Mouse (Mus musculus) hindbrain, postnatal 0 days (tissue): ENCODE results near the gene Ift20. TPM values are rescaled to one million over a fixed set of nuclear protein-coding genes. Genes with fewer than 3 reads are reported as not detected.

Experiments
- ATAC-seq: fragments of 200-750 bp; cut with Nextera tagmentation; 2 replicates; pipeline ENCODE4 v1.8.0; 2017; ENCODE audit warnings: mild to moderate bottlenecking, moderate TSS enrichment, moderate library complexity
- DNase-seq: peaks from one replicate; pipeline ENCODE4 v3.0.0-alpha.2; 2015; ENCODE audit warnings: low spot score
- H3K27ac ChIP-seq: fragments of 300-500 bp; sonication (generic); 2 replicates; pipeline ENCODE4 v1.5.1; 2014; ENCODE audit warnings: mild to moderate bottlenecking
- H3K27me3 ChIP-seq: fragments of 300-500 bp; sonication (generic); 2 replicates; pipeline ENCODE4 v1.6.1; 2014; ENCODE audit warnings: low read length, mixed read lengths; ENCODE audit not compliant: insufficient read depth
- H3K36me3 ChIP-seq: fragments of 300-500 bp; sonication (generic); 2 replicates; pipeline ENCODE4 v1.6.1; 2014; ENCODE audit warnings: low read length, mixed read lengths; ENCODE audit not compliant: insufficient read depth
- H3K4me1 ChIP-seq: fragments of 300-500 bp; sonication (generic); 2 replicates; pipeline ENCODE4 v1.6.1; 2014; ENCODE audit warnings: antibody characterized with exemption, low read length, mixed read lengths; ENCODE audit not compliant: insufficient read depth
- H3K4me2 ChIP-seq: fragments of 300-500 bp; sonication (generic); 2 replicates; pipeline ENCODE4 v1.6.1; 2014; ENCODE audit warnings: low read depth, mild to moderate bottlenecking, low read length, moderate library complexity, mixed read lengths
- H3K4me3 ChIP-seq: fragments of 300-500 bp; sonication (generic); 2 replicates; pipeline ENCODE4 v1.5.1; 2014; ENCODE audit warnings: low read length
- H3K9ac ChIP-seq: fragments of 300-500 bp; sonication (generic); replicated peaks from 2 replicates; pipeline ENCODE4 v1.6.1; 2014; ENCODE audit warnings: mild to moderate bottlenecking, low read length, moderate library complexity, mixed read lengths
- H3K9me3 ChIP-seq: fragments of 300-500 bp; sonication (generic); 2 replicates; pipeline ENCODE4 v1.6.1; 2016; ENCODE audit warnings: low read length, mixed read lengths
- CTCF ChIP-seq: IDR thresholded peaks from 2 replicates; pipeline ENCODE4 v1.5.1; 2016; ENCODE audit warnings: antibody characterized with exemption, control low read depth, low read depth
- WGBS: fragments of 180-500 bp; shearing (Covaris S2); extraction: QIAGEN DNeasy Blood & Tissue Kit; methylation state at CpG from one replicate; pipeline ENCODE4 v1.1.7; 2014; 5-methylcytosine and 5-hydroxymethylcytosine counted together
- polyA plus RNA-seq: library from polyadenylated mRNA; unstranded; fragments of >200 nt; fragmentation: Nextera tagmentation; extraction: Ambion mirVana; gene quantifications from 2 replicates; pipeline ENCODE4 v1.2.1, GENCODE M21; 2015
- total RNA-seq: library from RNA; depleted of rRNA; stranded (reverse); fragments of >200 nt; gene quantifications from 2 replicates; pipeline ENCODE4 v1.2.3, GENCODE M21; 2014

Gene Ift20
- total and polyA plus RNA-seq, 2 experiments from 2014 or later = 96.2 to 123 TPM

GRCm38 (mm10) chr11:78547718-78548460 lies 11.7 kb downstream of the Ift20 start:
- no peak overlapping the region for H3K27ac ChIP-seq
- TF ChIP-seq CTCF = no peak
- 81% methylated on average over 2 of the region's 2 CpGs for WGBS
- no peak for DNase-seq
- H3K27me3 ChIP-seq = no peaks in the 10 kb centered on the region
- 0 out of 2 replicates have a peak, but pooled peaks cover 7% of the 10 kb centered on the region for H3K4me1 ChIP-seq
- no peaks in the 10 kb centered on the region; the same call in 1 of the 2 replicates for H3K36me3 ChIP-seq
- no peak overlapping the region for H3K4me2 ChIP-seq
- no peak for ATAC-seq
- H3K9ac ChIP-seq = no peak overlapping the region
- H3K9me3 ChIP-seq = no peaks in the 10 kb centered on the region
- no peak overlapping the region for H3K4me3 ChIP-seq

- Histone ChIP-seq H3K4me3 (peak overlapping the region; percentile 63), H3K27me3 (no peaks in the 10 kb centered on the region), H3K4me2 (peak overlapping the region; percentile 91), H3K9ac (peak overlapping the region; percentile 61), H3K36me3 (no peaks in the 10 kb centered on the region), H3K4me1 (0 out of 2 replicates have a peak, but pooled peaks cover 7% of the 10 kb centered on the region), H3K9me3 (no peaks in the 10 kb centered on the region), H3K27ac (no peak overlapping the region)
- 15% methylated on average over 5 of the region's 5 CpGs for WGBS
- DNase-seq (no peak), ATAC-seq (no peak)
- no peak for TF ChIP-seq CTCF
These were observed 13.4 kb downstream of the Ift20 start for GRCm38 (mm10) chr11:78549491-78549987.

- Histone ChIP-seq H3K27ac (peak within 1 kb of the TSS; percentile 79), H3K9ac (peak within 1 kb of the TSS; percentile 61), H3K4me1 (0 out of 2 replicates have a peak, but pooled peaks cover 7% of the 10 kb centered on the region), H3K4me3 (peak within 1 kb of the TSS; percentile 63), H3K27me3 (no peaks in the 10 kb centered on the region), H3K4me2 (peak within 1 kb of the TSS; percentile 91), H3K36me3 (no peaks in the 10 kb centered on the region), H3K9me3 (no peaks in the 10 kb centered on the region)
- WGBS = under 1% methylated on average over 60 of the region's 60 CpGs
- ATAC-seq (peak; percentile 100), DNase-seq (peak; percentile 98)
- TF ChIP-seq CTCF = peak; percentile 49
These were observed 14.3 kb downstream of the Ift20 start, which contains the start of gene Tmem97 for GRCm38 (mm10) chr11:78550168-78551058. TSS of gene Tmem97 (minus strand) at chr11:78550777.

- DNase-seq = no peak
- H3K36me3 ChIP-seq = no peaks in the 10 kb centered on the region
- peak overlapping the region; percentile 61; the same call in 1 of the 2 replicates for H3K9ac ChIP-seq
- WGBS = 34% methylated on average over 6 of the region's 6 CpGs
- no peaks in the 10 kb centered on the region for H3K9me3 ChIP-seq
- peak overlapping the region; percentile 79 for H3K27ac ChIP-seq
- TF ChIP-seq CTCF = no peak
- peak overlapping the region; percentile 63 for H3K4me3 ChIP-seq
- no peaks in the 10 kb centered on the region for H3K27me3 ChIP-seq
- ATAC-seq = peak; percentile 46
- peak overlapping the region; percentile 91 for H3K4me2 ChIP-seq
- H3K4me1 ChIP-seq = 0 out of 2 replicates have a peak, but pooled peaks cover 7% of the 10 kb centered on the region
These were observed 14.9 kb downstream of the Ift20 start for GRCm38 (mm10) chr11:78551059-78551398.

- H3K4me3 ChIP-seq = no peak overlapping the region
- H3K27me3 ChIP-seq = no peaks in the 10 kb centered on the region
- no peaks in the 10 kb centered on the region for H3K4me1 ChIP-seq
- no peak for DNase-seq
- H3K4me2 ChIP-seq = no peak overlapping the region
- H3K9ac ChIP-seq = no peak overlapping the region
- ATAC-seq = no peak
- no peak for TF ChIP-seq CTCF
- 85% methylated on average over 3 of the region's 3 CpGs for WGBS
- H3K9me3 ChIP-seq = no peaks in the 10 kb centered on the region
- no peaks in the 10 kb centered on the region for H3K36me3 ChIP-seq
- H3K27ac ChIP-seq = no peak overlapping the region
These were observed 19.5 kb downstream of the Ift20 start for GRCm38 (mm10) chr11:78555623-78556022.

GRCm38 (mm10) chr11:78556070-78556469 lies 19.9 kb downstream of the Ift20 start:
- 83% methylated on average over 4 of the region's 4 CpGs for WGBS
- no peak for ATAC-seq
- TF ChIP-seq CTCF = no peak

More at GRCm38 (mm10) chr11:78556070-78556469, 19.9 kb downstream of the Ift20 start:
- no peak overlapping the region for H3K27ac ChIP-seq
- DNase-seq = no peak
- no peaks in the 10 kb centered on the region for H3K9me3 ChIP-seq
- no peaks in the 10 kb centered on the region for H3K27me3 ChIP-seq
- H3K4me1 ChIP-seq = no peaks in the 10 kb centered on the region
- no peak overlapping the region for H3K4me3 ChIP-seq
- H3K9ac ChIP-seq = no peak overlapping the region
- no peaks in the 10 kb centered on the region for H3K36me3 ChIP-seq
- no peak overlapping the region for H3K4me2 ChIP-seq
